Mouse (Mus musculus) lung, postnatal 25 days (tissue): Measurements from ENCODE around the gene Gm36210.
"Not testable (repeated sequence)": the region's sequence is repeated elsewhere in the genome, so short reads cannot be mapped to it uniquely, and the experiment has no call there.

Experiments used
- DNase-seq: peaks from one replicate; pipeline ENCODE4 v3.0.0; 2022; ENCODE audit warnings: low spot score

Gm36210 gene

GRCm38 (mm10) chr7:4879036-4879435 lies 27.3 kb downstream of the Gm36210 start:
- not testable (repeated sequence) for DNase-seq

GRCm38 (mm10) chr7:4878186-4878585 lies 28.1 kb downstream of the Gm36210 start:
- DNase-seq: no peak

- no peak for DNase-seq
These were observed 29.1 kb downstream of the Gm36210 start for GRCm38 (mm10) chr7:4877226-4877625.

- DNase-seq: peak; percentile 95
These were observed 29.5 kb downstream of the Gm36210 start, which contains the start of gene Isoc2a for GRCm38 (mm10) chr7:4876753-4877221. Gene Isoc2a, plus strand, starts transcription at chr7:4877153.

- no peak for DNase-seq
These were observed 36.2 kb downstream of the Gm36210 start, which contains the start of gene Isoc2b for GRCm38 (mm10) chr7:4870133-4870532. Gene Isoc2b, minus strand, starts transcription at chr7:4870258.

GRCm38 (mm10) chr7:4866631-4867180 lies 39.6 kb downstream of the Gm36210 start:
- no peak for DNase-seq

- peak; percentile 99 for DNase-seq
These were observed 40.5 kb downstream of the Gm36210 start for GRCm38 (mm10) chr7:4865579-4866493.

GRCm38 (mm10) chr7:4865090-4865489 lies 41.2 kb downstream of the Gm36210 start:
- DNase-seq: peak; percentile 54

GRCm38 (mm10) chr7:4864130-4864845 lies 42.0 kb downstream of the Gm36210 start:
- no peak for DNase-seq

- no peak for DNase-seq
These were observed 42.7 kb downstream of the Gm36210 start for GRCm38 (mm10) chr7:4863541-4864080.

GRCm38 (mm10) chr7:4863041-4863440 lies 43.3 kb downstream of the Gm36210 start:
- DNase-seq: peak; percentile 84

GRCm38 (mm10) chr7:4860926-4861325 lies 45.4 kb downstream of the Gm36210 start:
- DNase-seq: not testable (repeated sequence)

- DNase-seq: no peak
These were observed 46.8 kb downstream of the Gm36210 start for GRCm38 (mm10) chr7:4859418-4859978.

- no peak for DNase-seq
These were observed 49.0 kb downstream of the Gm36210 start for GRCm38 (mm10) chr7:4857321-4857720.

- DNase-seq: no peak
These were observed 49.8 kb downstream of the Gm36210 start for GRCm38 (mm10) chr7:4856508-4856907.

GRCm38 (mm10) chr7:4853613-4854012 lies 52.7 kb downstream of the Gm36210 start:
- no peak for DNase-seq

GRCm38 (mm10) chr7:4851315-4851688 lies 55.0 kb downstream of the Gm36210 start:
- DNase-seq: no peak

- DNase-seq: no peak
These were observed 55.5 kb downstream of the Gm36210 start for GRCm38 (mm10) chr7:4850621-4851314.

- no peak for DNase-seq
These were observed 56.9 kb downstream of the Gm36210 start for GRCm38 (mm10) chr7:4849372-4849771.
